Mouse (Mus musculus) brain, embryonic 18.5 days (tissue): ENCODE results near the gene Mrps6.
"Not testable (repeated sequence)": the region's sequence is repeated elsewhere in the genome, so short reads cannot be mapped to it uniquely, and the experiment has no call there.

Experiments
- DNase-seq: peaks from one replicate; pipeline ENCODE4 v3.0.0-alpha.2; 2012; ENCODE audit warnings: low read depth, low spot score

Mrps6 gene

DNA sequence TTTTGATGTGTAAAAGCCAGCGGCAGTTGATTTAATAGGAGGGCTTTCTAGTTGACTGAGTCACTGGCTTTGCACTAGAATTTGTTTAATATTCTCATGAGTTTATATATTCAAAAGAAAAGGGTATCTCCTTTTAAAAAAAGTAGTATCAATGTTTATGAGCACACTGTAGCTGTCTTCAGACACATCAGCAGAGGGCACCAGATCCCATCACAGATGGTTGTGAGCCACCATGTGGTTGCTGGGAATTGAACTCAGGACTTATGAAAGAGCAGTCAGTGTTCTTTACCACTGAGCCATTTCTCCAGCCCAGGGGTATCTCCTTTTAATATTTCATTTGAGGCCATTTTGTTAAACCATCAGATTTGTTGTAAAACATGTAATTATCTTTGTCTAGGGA lies 4.8 kb downstream of the Mrps6 start:
- no peak for DNase-seq

GRCm38 (mm10) chr16:92064801-92065200 lies 6.7 kb downstream of the Mrps6 start:
- no peak for DNase-seq

GRCm38 (mm10) chr16:92070338-92070737 lies 12.3 kb downstream of the Mrps6 start:
- DNase-seq: no peak

GRCm38 (mm10) chr16:92076797-92077196 lies 18.7 kb downstream of the Mrps6 start:
- no peak for DNase-seq

DNA sequence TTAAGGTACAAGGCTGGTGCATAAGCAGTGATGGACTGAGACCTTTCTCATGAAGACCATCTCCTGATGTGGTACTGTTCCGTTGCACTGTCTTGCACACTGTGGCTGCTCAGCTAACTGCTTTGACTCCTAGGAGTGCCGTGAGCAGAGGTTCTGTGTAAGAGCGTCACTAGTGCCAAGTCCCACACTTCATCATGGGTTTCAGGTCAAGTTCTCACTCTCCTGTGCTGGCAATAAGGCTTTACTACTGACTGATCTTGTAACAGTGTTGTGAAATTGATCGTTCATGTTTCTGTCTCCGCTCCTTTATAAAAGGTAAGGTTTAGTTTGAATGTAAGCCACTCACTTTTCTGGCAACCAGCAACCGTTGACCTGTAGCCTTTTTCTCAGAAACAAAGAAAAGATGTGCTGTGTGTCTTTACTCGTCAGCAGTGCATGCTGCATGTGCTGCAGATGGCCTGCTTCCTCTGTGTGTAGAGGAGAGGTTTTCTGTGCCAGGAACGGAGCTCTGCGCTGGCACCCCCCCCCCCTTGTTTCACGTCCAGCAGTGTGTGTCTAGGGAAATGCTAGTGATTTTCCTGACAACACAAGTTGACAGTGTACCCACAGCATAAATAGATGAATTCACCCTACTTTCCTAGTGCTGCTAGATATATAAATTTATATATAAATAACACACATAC lies 25.8 kb downstream of the Mrps6 start:
- DNase-seq: no peak

DNA sequence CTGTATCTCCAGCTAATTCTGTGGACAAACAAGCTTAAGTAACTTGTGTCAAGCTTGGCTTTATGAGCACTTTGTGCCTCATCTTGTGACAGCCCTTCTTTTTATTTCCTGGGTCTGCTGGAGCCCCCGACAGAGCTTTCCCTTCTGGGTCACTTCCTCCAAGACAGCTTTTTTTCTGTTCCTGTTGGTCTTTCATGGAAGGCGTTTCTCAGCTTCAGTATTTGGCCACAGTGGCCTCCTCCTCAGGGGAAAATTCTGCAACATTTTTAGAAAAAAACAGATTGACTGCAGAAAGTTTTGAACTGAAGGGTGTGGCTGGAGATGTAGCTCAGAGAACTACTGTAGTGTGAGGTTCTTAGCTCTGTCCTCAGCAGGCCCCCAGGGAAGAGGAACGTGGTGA lies 31.2 kb downstream of the Mrps6 start:
- no peak for DNase-seq

- DNase-seq: no peak
These were observed 33.8 kb downstream of the Mrps6 start for GRCm38 (mm10) chr16:92091876-92092275.

GRCm38 (mm10) chr16:92098351-92099051 lies 40.4 kb downstream of the Mrps6 start:
- no peak for DNase-seq

DNA sequence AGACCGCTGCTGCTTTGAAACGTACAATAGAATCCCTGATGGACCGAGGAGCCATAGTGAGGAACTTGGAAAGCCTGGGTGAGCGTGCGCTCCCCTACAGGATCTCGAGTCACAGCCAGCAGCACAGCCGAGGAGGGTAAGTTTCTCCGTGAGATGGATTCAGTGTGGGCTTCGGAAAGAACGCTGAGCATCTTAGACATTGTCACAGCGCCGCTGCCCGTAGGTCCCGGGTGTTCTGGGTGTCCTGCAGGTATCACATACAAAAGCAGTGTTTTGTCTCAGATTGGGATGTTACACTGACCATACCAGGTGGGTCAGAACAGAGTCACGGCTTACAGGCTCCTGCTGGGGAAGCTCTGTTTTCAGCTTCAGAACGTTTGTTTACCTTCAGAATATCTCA lies 41.5 kb downstream of the Mrps6 start:
- no peak for DNase-seq

- DNase-seq: peak; percentile 55
These were observed 42.0 kb downstream of the Mrps6 start for GRCm38 (mm10) chr16:92100111-92100510.

DNA sequence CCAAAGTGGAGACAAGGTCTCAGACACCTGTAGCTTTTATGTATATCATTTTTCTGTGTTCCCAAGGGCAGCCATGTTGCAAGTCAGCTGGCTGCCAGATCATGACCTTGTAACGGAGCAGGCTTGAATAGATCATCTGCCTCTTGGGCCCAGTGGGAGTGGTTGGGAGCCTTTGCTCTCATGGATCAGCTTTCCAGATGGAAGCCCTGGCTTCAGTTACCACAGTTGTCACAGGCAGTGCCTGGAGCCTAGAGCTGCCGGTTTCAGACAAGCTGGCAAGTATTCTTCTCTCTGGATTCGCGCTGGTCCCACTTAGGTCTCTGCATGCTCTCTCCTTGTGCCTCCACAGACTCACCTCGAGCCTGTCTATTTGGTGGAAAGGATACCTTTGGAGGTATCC lies 44.0 kb downstream of the Mrps6 start:
- DNase-seq: no peak

GRCm38 (mm10) chr16:92102931-92103330 lies 44.9 kb downstream of the Mrps6 start:
- not testable (repeated sequence) for DNase-seq

DNA sequence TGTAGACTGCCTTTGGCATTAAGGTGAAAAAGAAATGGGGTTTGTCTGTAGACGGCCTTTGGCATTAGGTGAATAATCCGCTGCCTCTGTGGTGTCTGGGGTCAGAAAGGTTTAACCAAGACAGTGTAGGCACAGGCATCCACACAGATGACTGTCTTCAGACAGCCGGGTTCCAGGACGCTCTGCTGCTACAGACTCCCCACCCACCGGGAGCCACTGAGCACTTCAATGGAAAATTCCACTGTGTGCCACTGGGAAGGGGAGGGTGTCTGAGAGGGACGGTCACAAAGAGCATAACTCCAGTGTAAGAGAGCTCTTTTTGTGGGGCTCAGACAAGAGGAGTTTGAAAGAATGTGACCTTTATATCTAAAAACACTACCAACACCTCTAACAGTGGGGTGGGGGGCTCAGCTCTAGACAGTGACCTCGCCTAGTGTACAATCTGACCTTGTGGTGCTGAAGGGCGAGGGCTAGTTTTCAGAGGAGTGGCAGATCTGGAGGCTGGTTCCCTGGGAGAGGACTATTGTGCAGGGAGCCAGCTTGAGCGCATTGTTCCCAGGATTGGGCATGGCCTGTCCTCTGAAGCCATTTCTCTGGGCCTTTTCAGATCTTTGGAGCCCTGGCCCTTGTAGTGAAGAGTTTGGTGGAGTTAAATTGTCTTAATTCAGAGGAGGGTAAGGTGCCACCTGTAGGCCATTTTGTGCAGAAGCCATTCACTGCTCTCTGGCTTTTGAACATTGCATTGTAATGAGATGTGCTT lies 45.7 kb downstream of the Mrps6 start:
- DNase-seq: no peak

- DNase-seq: no peak
These were observed 46.2 kb downstream of the Mrps6 start for GRCm38 (mm10) chr16:92104332-92104590.

- DNase-seq: no peak
These were observed 46.9 kb downstream of the Mrps6 start for GRCm38 (mm10) chr16:92104951-92105350.

GRCm38 (mm10) chr16:92105631-92106030 lies 47.6 kb downstream of the Mrps6 start:
- no peak for DNase-seq

DNA sequence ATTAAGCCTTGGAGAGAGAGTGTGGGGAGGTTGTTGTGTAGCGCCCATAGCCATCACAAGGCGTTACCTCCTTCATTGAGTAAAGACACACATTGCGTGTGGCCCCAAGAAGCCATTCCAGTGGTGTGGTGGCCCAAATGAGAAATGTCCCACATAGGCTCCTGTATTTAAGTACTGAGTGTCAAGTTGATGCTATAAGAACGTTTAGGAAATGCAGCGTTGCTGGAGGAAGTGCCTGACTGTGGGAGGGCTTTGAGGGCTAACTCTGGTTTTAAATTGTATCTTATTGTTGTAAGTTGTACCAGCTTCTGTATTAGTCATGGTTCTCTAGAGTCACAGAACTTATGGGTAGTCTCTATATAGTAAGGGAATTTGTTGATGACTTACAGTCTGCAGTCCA lies 49.3 kb downstream of the Mrps6 start:
- no peak for DNase-seq

DNA sequence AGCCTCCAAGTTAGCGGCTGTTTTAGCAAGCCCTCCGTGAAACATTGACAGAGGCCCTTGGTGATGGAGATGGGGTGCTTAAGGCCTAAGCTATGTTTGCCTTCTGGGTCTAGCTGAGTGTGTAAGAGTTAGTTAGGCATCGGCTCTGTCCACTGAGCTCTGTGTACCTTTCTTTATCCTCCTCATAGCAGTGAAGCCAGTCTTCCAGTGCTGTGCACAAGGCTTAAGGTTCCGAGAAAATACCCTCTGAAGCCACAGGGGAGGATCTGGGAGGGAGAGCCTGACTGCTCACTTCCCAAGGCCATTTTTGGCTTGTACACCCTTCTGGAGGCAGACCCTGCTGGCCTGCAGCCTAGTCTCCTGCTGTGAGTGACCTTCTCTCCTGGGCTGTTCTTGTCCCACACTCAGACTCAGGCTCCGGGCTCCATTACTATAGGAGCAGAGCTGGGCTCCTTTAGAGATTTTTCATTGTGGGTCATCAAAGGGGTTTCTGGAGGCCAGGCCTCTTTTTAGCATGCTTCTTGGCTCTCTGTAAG lies 56.7 kb downstream of the Mrps6 start:
- no peak for DNase-seq

DNA sequence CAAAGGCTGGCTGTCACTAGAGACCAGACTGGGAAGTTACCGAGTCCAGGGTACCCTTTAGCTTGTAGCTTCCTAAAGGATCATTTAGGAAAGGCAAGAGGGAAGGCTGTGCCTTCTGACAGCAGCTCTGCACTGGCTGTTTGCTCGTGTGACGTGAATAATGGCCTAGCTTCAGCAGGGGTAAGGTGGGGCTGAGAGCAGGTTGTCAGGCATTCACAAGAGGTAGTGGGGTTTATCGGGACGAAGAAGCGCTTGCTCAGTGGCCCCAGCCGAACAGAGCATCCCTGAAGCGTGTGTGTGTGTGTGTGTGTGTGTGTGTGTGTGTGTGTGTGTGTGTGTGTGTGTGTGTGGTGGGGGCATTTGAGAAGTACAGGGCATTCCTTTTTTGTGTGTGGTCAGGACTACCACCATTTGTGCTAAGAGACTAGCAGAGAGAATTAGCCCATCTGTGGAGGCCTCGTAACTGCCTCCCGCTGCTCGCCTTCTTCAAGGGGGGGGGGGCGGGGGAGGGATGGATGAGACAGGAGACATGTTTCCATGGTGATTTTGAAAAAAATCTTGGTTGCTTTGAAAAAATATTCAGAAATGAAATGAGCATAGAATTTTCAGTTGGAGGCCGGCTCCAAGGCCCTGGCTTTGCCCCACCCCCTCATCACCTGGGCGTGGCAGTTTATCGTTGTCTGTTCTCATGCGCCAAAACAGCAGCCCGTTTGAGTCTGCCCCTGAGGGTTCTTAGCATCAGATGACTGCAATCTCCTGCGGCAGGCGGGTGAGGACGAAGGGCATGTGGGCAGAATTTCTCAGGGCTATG lies 57.7 kb downstream of the Mrps6 start:
- DNase-seq: peak; percentile 47

- DNase-seq: no peak
These were observed 59.5 kb downstream of the Mrps6 start for GRCm38 (mm10) chr16:92117337-92118209.

- no peak for DNase-seq
These were observed 61.0 kb downstream of the Mrps6 start for GRCm38 (mm10) chr16:92119013-92119515.
